Mouse (Mus musculus): ENCODE results near the gene Slc15a5. TPM values are rescaled to one million over a fixed set of nuclear protein-coding genes. Genes with fewer than 3 reads are reported as not detected.
"Not testable (repeated sequence)": the region's sequence is repeated elsewhere in the genome, so short reads cannot be mapped to it uniquely, and the experiment has no call there.

Slc15a5 gene
- not detected in 2 replicates for polyA plus RNA-seq (2016; fragmentation: Nextera tagmentation; extraction: Ambion mirVana)

DNA sequence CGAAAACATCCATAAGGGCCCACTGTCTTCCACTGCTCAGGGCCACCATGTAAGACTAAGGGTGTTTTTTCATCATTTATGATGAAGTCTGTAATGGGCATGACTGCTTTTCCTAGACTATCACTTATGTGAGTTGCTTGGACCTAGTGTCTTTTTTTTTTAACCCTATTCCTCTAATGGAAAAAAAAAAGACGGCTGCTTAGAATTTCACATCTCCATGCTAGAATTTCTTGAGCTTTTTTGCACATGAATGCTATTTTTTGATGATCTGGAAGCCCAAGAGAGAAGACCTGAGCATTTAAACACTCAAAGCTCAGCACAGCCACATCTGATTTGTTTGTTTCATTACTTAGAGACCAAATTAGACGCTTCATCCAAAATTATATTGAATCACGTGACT is at the start of gene Slc15a5:
TSS of gene Slc15a5 (minus strand) at position 101 of the 400 bp plus-strand sequence.
- Histone ChIP-seq H3K27me3 (ENCODE audit: low read depth, poor library complexity, severe bottlenecking) (no peaks in the 10 kb centered on the region), H3K27ac (replicated peaks) (no peak within 1 kb of the TSS), H3K4me3 (no peak within 1 kb of the TSS), H3K9me3 (replicated peaks) (no peaks in the 10 kb centered on the region), H3K36me3 (no peaks in the 10 kb centered on the region), H3K4me1 (no peaks in the 10 kb centered on the region)
- DNase-seq (ENCODE audit: low spot score), result no peak
- 88% methylated on average over 4 of the region's 4 CpGs for whole genome bisulfite sequencing

DNA sequence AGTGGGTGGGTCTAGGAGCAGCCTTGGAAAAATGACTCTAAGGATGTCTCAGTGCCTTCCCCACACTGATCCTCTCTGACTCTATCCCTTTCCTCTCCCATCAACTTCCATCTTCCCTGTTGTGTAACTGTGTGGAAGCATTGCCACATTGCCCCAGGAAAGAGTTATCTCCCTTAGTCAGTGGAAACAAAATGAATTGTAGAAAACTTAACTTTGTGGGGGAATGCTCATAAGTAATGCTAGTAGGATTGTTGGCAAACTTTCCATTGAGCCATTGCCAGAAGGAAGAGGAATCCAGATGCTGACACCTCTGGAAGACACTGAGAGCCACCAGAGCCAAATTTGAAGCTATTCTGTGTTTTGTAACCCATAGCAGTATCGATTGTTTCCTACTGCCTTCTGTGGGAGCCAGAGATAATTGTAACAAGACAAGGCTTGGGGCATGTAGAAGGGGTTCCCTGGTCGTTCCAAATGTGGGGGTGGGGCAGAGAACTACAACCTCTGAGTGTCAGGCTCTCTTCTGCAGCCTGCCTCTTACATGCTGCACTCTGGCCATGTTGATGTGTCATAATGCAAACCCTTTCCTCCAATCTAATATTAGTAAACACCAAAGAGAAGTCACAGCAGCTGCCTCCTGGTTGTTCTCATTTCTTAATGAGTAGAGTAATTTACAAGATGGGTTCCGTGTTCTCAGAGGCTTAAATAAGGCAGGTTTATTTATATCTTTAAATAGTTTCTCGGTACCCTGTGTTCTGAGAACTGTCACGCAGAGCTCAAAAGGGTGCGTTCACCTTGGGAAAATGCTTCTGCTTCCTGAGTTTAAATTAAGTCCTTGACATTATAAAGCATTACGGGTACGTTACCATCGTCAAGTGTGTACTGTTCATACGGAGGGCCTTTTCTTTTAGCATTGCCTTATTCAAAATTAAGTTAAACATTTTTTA is 48.9 kb upstream of the Slc15a5 start:
- Histone ChIP-seq H3K27ac (replicated peaks) (no peak overlapping the region), H3K4me1 (no peaks in the 10 kb centered on the region), H3K4me3 (no peak overlapping the region), H3K9me3 (replicated peaks) (no peaks in the 10 kb centered on the region), H3K27me3 (ENCODE audit: low read depth, poor library complexity, severe bottlenecking) (no peaks in the 10 kb centered on the region), H3K36me3 (no peaks in the 10 kb centered on the region)
- 88% methylated on average over 10 of the region's 10 CpGs for WGBS
- no peak for DNase-seq (ENCODE audit: low spot score)

DNA sequence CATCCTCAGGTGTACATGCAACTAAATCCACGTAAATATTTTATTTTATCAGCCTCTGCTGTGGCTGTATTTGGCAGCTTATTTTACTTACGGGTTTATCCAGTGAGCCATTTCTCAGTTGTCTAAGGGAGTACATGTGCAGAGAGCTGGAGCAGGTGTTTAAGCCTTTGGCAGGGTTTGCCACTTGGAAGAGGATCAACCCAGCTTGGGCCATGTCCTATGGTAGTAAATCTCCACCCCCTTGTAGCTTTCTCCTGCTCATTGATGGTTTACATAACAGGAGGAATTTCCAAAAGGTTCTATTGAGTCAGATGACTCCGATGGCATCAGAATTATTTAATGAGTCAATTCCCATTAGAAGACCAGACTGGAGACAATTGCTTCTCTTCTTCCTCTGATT is 37.8 kb upstream of the Slc15a5 start:
- Histone ChIP-seq H3K36me3 (no peaks in the 10 kb centered on the region), H3K9me3 (replicated peaks) (no peaks in the 10 kb centered on the region), H3K27me3 (ENCODE audit: low read depth, poor library complexity, severe bottlenecking) (no peaks in the 10 kb centered on the region), H3K4me3 (no peak overlapping the region), H3K27ac (replicated peaks) (no peak overlapping the region), H3K4me1 (no peaks in the 10 kb centered on the region)
- 88% methylated on average over 3 of the region's 3 CpGs for WGBS
- DNase-seq (ENCODE audit: low spot score), result no peak

DNA sequence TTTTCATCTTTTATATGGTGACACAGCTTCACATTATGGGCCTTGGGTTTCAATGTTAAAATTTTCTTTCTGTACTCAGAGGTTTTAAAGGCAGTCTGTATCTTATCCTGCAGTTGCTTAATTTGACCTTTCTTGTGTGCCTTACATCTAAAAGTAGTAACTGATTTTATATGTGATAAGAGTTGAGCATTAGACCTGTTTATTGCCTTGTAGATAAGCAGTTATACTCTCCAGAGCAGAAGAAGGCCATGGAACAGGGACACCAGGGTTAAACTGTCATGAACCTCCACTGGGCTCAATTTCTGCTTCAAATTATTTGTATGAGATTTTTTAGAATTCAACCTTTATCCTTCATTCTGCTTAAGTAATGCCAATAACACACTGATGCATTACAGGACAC is 24.8 kb upstream of the Slc15a5 start:
- DNase-seq (ENCODE audit: low spot score), result no peak
- H3K4me3 ChIP-seq, result no peak overlapping the region
- H3K9me3 ChIP-seq (replicated peaks), result no peaks in the 10 kb centered on the region
- 0 out of 2 replicates have a peak, but pooled peaks cover 4% of the 10 kb centered on the region for H3K4me1 ChIP-seq
- no peaks in the 10 kb centered on the region for H3K36me3 ChIP-seq
- H3K27me3 ChIP-seq (ENCODE audit: low read depth, poor library complexity, severe bottlenecking), result no peaks in the 10 kb centered on the region
- H3K27ac ChIP-seq (replicated peaks), result no peak overlapping the region

DNA sequence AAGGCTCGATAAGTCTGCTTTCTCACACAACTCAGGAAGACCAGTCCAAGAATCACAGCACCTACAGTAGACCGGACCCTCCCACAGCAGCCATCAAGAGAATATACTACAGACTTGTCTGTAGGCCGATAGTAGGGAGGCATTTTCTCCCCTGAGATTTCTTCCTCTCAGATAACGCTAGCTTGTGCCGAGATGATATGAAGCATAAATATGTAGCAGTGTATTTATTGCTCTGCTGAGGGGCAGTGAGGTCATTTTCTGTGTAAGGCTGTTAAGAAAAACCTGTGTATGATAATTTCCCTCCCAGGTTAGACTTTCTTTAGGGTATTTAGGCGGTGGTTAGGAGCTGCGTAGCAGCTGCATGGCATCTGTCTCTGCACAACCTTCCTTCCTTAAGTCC is 23.2 kb upstream of the Slc15a5 start:
- H3K4me1 ChIP-seq, result 0 out of 2 replicates have a peak, but pooled peaks cover 4% of the 10 kb centered on the region

DNA sequence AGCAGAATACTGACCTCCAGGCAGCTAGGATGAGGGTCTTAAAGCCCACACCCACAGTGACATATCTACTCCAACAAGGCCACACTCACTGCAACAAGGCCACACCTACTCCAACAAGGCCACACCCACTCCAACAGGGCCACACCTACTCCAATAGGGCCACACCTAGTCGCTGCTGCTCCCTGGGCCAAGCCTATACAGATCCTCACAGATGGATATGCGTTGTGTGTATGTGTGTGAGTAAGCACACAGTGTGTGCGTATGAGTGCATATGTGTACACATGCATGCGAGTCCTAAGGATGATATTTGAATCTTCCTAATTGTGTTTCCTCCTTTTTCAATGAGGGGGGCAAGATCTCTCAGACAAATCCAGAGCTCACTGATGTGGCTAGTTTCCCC is 22.1 kb upstream of the Slc15a5 start:
- Histone ChIP-seq H3K9me3 (replicated peaks) (no peaks in the 10 kb centered on the region), H3K27me3 (ENCODE audit: low read depth, poor library complexity, severe bottlenecking) (no peaks in the 10 kb centered on the region), H3K4me1 (0 out of 2 replicates have a peak, but pooled peaks cover 4% of the 10 kb centered on the region), H3K4me3 (no peak overlapping the region), H3K36me3 (no peaks in the 10 kb centered on the region), H3K27ac (replicated peaks) (no peak overlapping the region)
- DNase-seq (ENCODE audit: low spot score), result no peak
- WGBS, result 87% methylated on average over 4 of the region's 4 CpGs

More for the DNA sequence above, 23.2 kb upstream of the Slc15a5 start:
- no peak overlapping the region for H3K4me3 ChIP-seq
- 92% methylated on average over 7 of the region's 7 CpGs for WGBS
- no peaks in the 10 kb centered on the region for H3K9me3 ChIP-seq (replicated peaks)
- no peaks in the 10 kb centered on the region for H3K27me3 ChIP-seq (ENCODE audit: low read depth, poor library complexity, severe bottlenecking)
- DNase-seq (ENCODE audit: low spot score), result no peak
- H3K36me3 ChIP-seq, result no peaks in the 10 kb centered on the region
- H3K27ac ChIP-seq (replicated peaks), result no peak overlapping the region

DNA sequence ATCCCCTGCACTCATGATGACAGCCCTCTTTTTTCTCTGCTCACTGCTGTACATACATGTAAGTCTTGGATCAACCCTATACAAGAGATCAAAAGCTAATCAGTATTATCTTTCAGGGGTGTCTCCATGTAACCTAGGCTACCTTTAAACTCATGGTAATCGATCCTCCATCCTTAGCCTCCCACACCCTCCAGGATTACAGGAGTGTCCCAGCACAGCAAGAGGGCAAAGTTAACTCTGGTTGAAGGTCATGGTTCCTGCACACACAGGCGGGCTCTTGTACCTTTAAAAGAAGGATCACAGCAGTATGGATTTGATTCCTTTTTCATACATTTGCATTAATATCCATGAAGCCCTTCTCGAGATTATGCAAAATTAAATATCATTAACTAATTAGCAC is 19.9 kb upstream of the Slc15a5 start:
- H3K4me3 ChIP-seq, result no peak overlapping the region
- no peak for DNase-seq (ENCODE audit: low spot score)

DNA sequence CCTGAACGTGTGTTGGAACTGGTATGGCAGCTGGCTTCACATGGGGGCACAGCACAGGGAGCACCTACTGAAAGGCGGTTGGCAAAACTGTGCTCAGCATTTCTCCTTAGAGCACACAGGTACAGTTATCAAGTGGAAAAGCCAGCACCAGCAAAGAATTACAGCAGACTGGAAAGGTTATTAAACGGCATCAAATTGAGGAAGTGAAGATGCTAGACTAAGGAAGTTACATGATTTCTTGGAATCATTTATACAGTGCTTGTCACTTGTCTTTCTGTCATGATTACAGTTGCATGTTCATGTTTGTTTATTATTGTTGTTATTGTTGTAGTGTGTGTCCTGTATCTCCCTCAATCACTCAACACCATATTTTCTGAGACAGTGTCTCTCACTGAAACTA is 15.3 kb upstream of the Slc15a5 start:
- Histone ChIP-seq H3K4me3 (no peak overlapping the region), H3K9me3 (replicated peaks) (no peaks in the 10 kb centered on the region), H3K36me3 (no peaks in the 10 kb centered on the region), H3K27me3 (ENCODE audit: low read depth, poor library complexity, severe bottlenecking) (no peaks in the 10 kb centered on the region), H3K4me1 (no peaks in the 10 kb centered on the region), H3K27ac (replicated peaks) (no peak overlapping the region)
- DNase-seq (ENCODE audit: low spot score), result no peak
- 85% methylated on average over 3 of the region's 3 CpGs for WGBS

More for the DNA sequence above, 19.9 kb upstream of the Slc15a5 start:
- 77% methylated on average over 3 of the region's 3 CpGs for WGBS
- H3K27ac ChIP-seq (replicated peaks), result no peak overlapping the region
- H3K27me3 ChIP-seq (ENCODE audit: low read depth, poor library complexity, severe bottlenecking), result no peaks in the 10 kb centered on the region
- H3K36me3 ChIP-seq, result no peaks in the 10 kb centered on the region
- 0 out of 2 replicates have a peak, but pooled peaks cover 4% of the 10 kb centered on the region for H3K4me1 ChIP-seq
- no peaks in the 10 kb centered on the region for H3K9me3 ChIP-seq (replicated peaks)

DNA sequence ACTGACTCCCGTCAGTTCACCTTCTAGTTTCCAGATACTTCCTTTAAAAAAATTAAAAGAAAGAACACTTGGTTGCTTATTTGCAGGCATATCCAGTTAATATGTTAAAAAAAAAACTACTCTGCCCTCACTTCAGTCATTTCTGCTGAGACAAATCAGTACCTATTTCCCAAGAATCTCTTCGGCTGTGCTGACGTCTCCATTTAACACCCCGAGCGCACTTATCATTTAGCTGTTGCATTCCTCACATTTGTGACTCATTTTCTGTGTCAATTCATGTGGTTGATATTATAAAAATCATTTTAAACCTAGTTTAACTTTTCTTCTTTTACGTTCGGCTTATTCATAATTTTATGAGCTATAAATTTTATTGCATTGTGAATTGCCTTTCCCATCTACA is 12.7 kb upstream of the Slc15a5 start:
- DNase-seq (ENCODE audit: low spot score), result no peak
- Histone ChIP-seq H3K4me3 (no peak overlapping the region), H3K4me1 (no peaks in the 10 kb centered on the region), H3K36me3 (no peaks in the 10 kb centered on the region), H3K27ac (replicated peaks) (no peak overlapping the region), H3K9me3 (replicated peaks) (no peaks in the 10 kb centered on the region), H3K27me3 (ENCODE audit: low read depth, poor library complexity, severe bottlenecking) (no peaks in the 10 kb centered on the region)
- 95% methylated on average over 7 of the region's 7 CpGs for WGBS

DNA sequence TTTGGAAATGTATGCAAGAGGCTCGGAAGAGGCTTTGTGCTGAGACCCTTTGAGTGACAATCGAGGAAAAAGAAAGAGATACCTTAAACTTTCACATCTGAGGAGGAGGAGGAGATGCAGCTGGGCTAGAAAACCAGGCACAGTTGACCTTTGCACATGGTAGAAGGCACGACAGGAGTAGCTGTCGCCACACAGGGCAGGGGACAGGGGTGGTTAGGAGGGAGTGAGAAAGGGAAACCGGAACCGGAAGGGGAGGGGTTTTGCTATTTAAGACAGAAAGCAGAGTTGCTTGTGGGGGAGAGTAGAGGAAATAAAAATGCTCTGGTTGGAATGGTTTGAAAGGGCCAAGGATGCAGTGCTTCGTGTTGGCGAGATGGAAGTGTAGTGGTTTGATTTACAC is 9.4 kb upstream of the Slc15a5 start:
- H3K36me3 ChIP-seq, result no peaks in the 10 kb centered on the region
- no peaks in the 10 kb centered on the region for H3K4me1 ChIP-seq
- no peaks in the 10 kb centered on the region for H3K9me3 ChIP-seq (replicated peaks)
- no peak overlapping the region for H3K27ac ChIP-seq (replicated peaks)
- DNase-seq (ENCODE audit: low spot score), result no peak
- 74% methylated on average over 8 of the region's 8 CpGs for WGBS
- H3K27me3 ChIP-seq (ENCODE audit: low read depth, poor library complexity, severe bottlenecking), result no peaks in the 10 kb centered on the region
- H3K4me3 ChIP-seq, result no peak overlapping the region

DNA sequence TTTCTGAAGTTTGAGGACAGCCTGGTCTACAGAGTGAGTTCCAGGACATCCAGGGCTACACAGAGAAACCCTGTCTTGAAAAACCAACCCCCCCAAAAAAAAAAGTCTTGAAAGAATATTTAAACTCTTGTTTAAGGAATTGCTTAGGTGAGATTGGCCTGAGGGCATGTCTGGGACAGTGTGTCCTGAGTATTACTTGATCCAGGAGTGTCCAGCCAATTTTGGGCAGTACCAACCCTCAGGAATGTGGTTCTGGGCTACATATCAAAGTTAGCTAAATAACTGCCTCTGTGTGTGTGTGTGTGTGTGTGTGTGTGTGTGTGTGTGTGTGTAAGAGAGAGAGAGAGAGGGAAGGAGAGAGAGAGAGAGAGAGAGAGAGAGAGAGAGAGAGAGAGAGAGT is 6.7 kb upstream of the Slc15a5 start:
- not testable (repeated sequence) for H3K4me3 ChIP-seq; H3K27ac ChIP-seq (replicated peaks); DNase-seq (ENCODE audit: low spot score); H3K4me1 ChIP-seq; H3K36me3 ChIP-seq; H3K9me3 ChIP-seq (replicated peaks); H3K27me3 ChIP-seq (ENCODE audit: low read depth, poor library complexity, severe bottlenecking)

DNA sequence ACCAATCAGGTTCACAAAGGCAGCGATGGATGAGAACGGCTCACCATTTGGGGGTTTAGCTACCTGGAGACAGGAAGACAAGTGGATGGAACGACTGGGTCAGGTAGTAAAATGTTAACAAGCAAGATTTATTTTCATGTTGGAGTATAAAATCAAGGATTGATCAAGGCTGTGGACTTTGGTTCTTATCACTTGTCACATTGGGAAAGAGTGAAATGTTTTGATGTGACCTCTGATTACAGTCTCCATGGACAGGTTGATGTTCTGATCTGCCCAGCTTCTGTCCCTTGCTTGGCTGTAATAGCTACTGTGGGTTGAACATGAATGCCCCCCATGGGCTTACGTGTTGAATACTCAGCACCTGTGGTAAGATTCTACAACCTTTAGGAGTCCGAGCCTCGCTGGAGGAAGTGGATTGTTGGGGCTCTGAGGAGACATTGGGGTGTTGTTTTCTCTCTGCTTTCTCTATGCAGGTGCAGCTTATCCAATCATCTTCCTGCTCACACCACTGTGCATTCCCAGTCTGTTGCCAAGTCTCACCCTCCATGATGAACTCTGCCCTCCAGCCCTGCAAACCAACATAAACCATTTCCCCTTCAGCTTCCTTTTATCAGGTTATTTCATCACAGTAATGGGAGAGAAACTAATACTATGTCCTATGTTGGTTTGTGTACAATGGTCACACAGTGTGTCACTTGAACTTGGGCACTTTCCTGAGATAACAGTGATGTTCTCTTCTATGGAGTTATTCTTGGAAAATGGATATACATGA is 1.2 kb upstream of the Slc15a5 start:
- Histone ChIP-seq H3K27me3 (ENCODE audit: low read depth, poor library complexity, severe bottlenecking) (no peaks in the 10 kb centered on the region), H3K27ac (replicated peaks) (no peak overlapping the region), H3K4me1 (no peaks in the 10 kb centered on the region), H3K36me3 (no peaks in the 10 kb centered on the region), H3K9me3 (replicated peaks) (no peaks in the 10 kb centered on the region), H3K4me3 (no peak overlapping the region)
- no peak for DNase-seq (ENCODE audit: low spot score)
- WGBS, result 88% methylated on average over 6 of the region's 6 CpGs
